Mouse (Mus musculus) large intestine, adult 2 months (tissue): ENCODE measurements around the gene Blnk. TPM values are rescaled to one million over a fixed set of nuclear protein-coding genes. Genes with fewer than 3 reads are reported as not detected.
A peak's percentile ranks its signal among the peaks of the same experiment; 100 is the strongest.

Experiments
- DNase-seq: peaks from one replicate; pipeline ENCODE4 v3.0.0-alpha.2; 2012; ENCODE audit warnings: low read depth, low spot score
- WGBS: fragments of 180-500 bp; shearing (Covaris S2); methylation state at CpG from one replicate; pipeline ENCODE4 v1.1.7; 2018; 5-methylcytosine and 5-hydroxymethylcytosine counted together
- polyA plus RNA-seq: library from polyadenylated mRNA; depleted of rRNA; stranded (reverse); fragments of >200 nt; gene quantifications from 2 replicates; pipeline ENCODE4 v1.2.3, GENCODE M21; 2012

The Blnk gene
- polyA plus RNA-seq, 1 experiment: 19.7 TPM

DNA sequence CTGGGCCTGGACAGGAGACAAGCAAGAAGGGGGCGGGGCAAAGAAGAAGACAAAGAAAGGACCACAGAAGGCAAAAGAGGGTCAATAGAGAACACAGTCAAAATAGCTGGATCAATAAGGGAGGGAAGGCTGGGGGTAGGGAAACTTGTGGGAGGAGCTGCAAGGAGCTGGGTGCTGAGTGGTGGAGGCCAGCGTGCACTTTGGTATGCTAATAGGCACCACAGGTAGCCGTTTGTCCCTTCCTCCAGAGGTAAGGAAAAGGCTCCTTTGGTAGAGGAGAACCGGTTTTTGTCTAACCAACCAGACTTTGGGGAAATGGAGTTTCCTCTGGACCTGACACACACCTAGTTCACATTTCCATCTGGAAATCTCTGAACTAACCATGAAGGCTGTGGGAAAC is 12.3 kb upstream of the Blnk start:
- WGBS: 26% methylated on average over 4 of the region's 4 CpGs

DNA sequence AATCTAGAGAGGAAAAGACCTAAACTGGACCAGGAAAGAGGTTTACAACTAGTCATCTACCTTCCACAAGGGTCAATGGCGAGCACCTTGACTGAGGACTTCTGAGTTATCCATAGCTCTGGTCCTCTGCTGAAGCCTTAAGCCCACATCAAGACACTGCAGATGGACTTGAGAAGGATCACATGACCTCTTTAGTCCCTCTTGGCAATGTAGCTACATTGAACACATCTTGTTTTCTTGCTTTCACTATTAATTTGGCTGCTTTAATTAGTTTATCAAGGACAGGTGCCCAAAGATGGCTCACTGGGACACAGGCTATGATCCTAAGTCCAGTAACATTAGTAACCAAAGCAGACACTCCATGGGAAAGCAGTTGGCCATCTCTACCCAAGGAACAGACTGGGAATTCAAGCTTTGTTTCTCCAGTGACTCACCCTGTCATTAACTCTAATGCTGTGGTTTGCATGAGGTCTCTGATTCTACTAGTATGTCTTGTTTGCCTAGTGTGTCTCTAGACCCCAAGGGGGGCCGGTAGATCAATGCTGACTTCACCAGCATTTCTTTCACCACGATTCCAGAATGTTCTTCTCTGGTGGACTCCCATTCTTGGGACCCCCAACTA is 9.5 kb upstream of the Blnk start:
- DNase-seq: no peak
- WGBS: 93% methylated on average over 3 of the region's 3 CpGs

More for the DNA sequence above, 12.3 kb upstream of the Blnk start:
- DNase-seq: no peak

DNA sequence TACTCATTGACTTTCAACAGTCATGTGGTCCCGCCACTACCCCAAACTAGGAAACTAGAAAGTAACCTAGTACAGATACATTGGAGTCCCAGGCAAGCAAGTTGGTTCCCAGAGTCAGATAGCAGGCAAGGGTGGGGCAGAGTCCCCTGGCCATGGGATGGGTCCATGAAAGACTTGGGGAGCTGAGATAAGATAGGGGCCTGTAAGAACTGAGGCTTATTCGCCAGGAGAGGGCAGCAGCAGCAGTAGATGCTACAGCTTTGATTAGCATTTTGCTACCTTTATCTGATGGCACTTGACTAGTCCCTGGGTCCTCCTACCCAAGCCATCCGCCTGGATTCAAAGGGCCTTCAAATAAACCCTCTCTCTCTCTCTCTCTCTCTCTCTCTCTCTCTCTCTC is 5.2 kb upstream of the Blnk start:
- no peak for DNase-seq
- WGBS: 52% methylated on average over 3 of the region's 3 CpGs

DNA sequence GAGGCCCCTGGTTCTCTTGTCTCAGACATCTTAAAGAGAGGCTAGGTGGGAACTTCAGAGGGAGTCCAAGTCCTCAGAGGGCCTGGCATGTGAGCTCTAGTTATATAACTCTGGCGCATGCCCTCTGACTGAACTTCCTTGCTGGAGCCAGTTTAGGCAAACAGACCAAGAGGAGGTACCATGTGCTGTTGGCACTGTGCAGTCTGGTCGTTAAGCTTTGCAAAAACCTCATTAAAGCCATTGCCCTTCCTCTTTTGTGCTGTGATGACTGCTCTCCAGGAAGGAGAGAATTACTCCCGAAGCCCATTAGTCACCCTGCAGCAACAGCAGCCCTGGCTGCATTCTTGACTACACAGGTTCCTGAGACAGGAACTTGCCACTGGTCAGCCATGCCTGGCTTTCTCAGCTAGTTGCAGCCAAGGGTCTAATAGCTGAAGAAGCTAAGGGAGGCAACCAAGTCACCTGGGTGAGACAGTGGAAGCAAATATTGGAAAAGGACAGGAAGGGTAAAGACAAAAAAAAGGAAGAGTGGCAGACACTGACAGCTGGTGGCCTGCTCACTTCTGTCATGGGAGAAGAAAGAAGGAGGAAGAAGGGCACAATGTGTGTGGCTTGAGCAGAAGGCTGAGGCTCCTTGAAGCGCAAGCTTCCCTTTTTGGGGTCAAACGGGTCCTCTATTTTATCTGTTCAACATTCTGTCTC is 4.3 kb upstream of the Blnk start:
- DNase-seq: peak; percentile 94
- 31% methylated on average over 5 of the region's 5 CpGs for WGBS

DNA sequence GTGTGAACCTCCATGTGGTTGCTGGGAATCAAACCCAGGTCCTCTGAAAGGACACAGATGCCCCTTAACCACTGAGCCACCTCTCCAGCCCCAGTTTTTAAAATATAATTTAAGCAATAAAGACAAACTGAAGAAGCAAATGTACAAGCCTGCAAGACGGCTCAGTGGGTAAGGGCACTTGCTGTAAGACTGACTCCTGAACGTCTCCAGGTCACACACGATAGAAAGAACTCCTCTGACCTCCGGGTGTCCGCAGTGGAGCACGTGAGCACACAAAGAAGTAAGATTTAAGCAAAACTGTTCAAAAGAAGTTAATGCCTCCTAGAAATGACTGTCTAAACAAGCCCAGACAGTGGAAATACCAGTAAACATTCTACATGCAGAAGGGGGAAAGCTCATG is 2.4 kb upstream of the Blnk start:
- 87% methylated on average over 6 of the region's 6 CpGs for WGBS
- no peak for DNase-seq

DNA sequence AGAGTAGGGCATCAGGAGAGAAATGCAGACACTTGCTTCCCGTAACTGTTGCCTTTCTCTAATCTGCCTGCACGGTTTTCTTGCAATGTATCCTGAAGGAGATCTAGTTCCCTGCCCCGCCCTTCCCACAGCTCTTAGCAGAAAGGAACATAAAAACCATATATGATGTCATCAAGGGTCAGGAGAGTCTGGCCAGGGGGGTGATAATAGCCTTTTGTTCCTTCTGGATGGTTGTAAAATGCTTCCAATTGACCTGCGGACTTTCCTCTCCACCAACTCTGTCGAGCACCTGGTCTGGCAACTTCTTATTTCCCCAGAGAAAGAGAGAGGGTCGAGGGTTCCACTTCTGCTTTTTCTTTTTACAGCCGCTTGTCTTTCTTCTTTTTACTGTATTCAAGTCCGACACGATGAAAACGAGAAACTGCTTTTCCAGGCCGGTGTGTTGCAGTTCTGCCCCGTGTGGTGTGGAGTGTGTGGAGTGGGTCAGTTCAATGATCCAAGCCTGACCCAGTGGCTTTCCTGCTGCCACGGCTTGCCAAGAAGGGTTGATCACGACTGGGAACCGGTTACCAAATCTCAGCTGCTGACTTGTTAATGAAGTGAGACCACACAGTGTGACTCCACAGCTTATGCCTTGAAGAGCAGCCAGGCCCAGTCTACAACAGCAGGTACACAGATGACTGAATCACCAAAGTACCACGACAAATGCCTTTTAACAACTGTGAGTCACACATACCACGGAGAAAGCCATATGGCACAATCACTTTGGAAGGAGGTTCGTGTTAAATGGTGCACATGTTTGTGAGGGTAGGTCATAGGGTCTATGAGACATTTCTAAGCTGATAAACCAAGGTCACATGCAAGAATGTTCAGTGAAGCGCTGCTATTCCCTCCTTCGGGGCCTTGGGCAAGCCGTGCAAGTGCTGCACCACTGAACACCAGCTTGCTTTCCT is 1.4 kb upstream of the Blnk start:
- no peak for DNase-seq
- 18% methylated on average over 21 of the region's 21 CpGs for WGBS

DNA sequence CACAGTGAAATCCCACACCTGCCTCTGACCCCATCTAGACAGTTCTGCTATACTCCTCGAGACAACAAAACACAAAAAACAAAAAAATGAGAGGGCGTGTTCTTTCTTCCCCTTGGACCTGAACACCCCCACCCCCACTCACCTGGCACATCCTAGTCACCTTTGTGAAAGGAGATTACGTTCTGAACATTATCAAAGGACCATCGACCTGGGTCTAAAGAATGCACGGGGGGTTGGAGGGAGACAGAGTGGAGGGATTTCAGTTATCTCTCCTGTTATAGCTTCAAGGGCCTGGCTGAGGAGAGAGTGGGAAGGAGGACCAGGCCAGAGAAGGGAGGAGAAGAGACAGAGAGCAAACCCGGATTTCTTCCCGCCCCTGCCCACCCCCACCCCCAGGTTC is 576 bp upstream of the Blnk start:
- WGBS: 25% methylated on average over 7 of the region's 7 CpGs
- DNase-seq: no peak

DNA sequence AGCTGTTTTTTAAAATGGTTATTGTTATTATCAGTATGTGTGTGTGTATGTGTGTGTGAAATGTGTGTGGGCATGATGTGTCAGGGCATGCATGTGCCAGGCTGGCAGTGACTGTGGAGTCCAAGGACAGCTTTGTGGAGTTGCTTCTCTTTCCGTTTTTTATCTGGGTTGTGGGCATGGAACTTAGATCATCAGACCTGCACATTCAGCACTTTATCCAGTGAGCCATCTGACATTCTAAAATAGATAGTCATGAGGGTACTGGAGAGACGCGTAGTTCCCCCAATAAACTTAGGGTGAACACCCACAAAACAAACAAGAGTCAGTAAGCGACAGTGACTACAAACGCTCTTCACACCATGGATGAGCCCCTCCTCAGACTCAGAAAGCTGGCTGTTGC is 979 bp downstream of the Blnk start:
- no peak for DNase-seq
- 18% methylated on average over 5 of the region's 5 CpGs for WGBS

DNA sequence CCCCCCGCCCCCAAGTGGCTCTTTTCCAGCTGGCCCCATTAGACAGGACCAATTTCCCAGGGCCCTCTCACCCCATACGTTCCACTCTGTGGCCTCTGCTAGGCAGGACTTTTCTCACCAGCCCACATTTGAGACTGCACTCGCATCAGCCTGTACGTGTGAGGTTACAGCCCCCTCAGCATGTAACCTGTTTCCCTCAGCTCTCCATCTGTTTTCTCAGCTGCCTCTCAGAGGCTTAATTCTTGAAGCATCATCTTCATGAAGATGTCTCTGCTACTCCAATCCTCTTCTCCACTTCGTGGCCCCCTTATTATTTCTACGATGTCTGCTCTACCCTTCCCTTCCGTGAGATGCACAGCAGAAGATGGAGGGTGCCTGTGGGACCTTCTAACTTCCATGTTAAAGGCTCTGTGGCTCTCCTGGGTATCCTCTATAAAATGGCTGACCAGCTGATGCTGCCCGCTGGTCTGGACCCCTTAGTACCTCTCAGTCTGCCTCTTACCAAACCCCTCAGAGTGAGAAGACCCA is 1.8 kb downstream of the Blnk start:
- no peak for DNase-seq
- WGBS: 22% methylated on average over 8 of the region's 8 CpGs

DNA sequence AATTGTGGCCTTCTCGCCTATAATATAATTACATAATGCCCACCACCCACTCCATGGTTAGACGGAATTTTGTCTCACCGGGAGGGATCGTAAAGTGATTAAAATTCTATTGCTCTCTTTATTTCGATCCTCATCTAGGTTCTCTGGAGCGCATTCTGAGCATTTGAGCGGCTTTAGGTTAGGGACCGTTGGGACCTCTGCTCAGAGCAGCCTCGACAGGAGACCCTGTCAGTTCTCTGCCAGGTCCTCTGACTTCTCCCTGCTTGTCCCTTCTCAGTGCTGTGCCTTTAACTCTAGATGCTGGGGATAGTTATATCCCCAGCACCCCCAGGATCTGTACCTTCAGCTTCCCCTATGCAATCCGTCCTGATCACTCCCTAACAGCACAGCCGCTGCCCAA is 2.2 kb downstream of the Blnk start:
- WGBS: 17% methylated on average over 11 of the region's 11 CpGs
- DNase-seq: no peak

DNA sequence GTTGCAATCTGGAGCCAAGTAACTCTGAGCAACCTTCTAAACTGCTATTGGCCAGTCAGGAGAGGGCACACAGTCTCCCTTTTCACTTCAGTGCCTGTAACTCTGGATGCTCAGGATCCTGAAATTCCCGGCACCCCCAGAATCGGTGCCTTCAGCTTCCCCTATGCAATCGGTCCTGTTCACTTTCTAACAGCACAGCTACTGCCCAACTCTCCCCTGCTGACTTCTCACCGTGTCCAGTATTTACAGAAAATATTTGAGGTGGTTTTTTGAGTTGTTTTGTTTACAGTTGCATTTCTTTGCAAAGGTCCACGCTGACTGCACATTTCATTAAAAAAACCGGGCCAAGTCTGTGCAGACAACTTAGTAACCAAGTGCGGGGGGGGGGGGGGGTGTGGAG is 2.7 kb downstream of the Blnk start:
- 22% methylated on average over 7 of the region's 7 CpGs for WGBS
- no peak for DNase-seq

DNA sequence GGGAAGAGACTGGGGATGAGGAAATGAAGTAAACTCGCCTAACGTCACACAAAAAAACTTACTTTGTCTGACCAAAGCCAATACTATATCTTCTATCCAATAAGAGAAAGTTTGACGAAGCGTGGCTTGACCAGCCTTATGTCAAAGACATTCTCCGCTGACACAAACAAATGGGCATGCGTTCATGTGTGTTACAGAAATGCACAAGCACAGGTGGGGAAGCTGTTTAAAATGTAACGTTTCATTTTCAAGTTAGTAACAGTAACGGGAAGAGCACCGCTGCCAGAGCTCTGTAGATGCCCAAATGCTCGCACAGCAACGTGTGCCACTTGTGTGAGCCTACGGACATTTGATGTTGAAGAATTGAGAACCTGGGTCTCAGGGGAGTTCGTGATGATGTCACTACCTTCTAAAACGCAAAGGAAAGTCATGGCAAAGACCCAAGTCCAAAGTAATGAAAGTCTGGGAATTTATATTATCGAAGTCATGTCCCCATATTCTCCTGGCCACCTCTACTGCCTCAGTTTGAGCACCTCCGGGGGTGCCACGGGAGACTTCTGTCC is 3.5 kb downstream of the Blnk start:
- WGBS: 70% methylated on average over 17 of the region's 17 CpGs
- no peak for DNase-seq

DNA sequence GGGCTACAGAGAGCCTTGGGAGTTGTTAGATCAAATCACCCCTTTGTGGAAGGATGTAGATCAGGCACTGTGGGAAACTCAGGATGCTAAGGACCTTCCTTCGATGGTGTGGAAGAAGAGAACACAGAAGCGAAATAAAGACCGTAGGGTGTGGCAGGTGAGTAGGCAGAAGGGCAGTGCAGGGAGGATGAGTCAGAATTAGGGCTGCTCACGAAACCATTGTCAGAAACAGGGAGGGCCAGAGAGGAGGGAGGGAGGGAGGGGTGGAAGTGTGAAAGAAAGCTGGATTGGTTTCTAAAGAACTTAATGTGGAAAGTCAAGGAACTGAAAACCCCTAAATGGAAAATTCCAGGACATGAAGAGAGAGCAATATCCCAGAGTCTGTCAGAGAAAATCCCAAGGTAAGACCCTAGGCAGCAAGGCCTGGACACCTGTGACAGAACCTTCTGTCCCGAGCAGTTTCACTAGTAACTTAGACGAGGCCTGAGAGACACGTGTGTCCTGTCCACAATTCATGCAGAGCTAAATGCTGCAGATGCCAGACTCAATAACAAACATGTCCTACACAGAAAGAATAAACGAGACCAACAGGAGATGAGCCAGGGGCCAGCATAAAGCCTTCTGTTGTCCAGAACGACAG is 4.3 kb downstream of the Blnk start:
- WGBS: 28% methylated on average over 9 of the region's 9 CpGs
- DNase-seq: no peak

DNA sequence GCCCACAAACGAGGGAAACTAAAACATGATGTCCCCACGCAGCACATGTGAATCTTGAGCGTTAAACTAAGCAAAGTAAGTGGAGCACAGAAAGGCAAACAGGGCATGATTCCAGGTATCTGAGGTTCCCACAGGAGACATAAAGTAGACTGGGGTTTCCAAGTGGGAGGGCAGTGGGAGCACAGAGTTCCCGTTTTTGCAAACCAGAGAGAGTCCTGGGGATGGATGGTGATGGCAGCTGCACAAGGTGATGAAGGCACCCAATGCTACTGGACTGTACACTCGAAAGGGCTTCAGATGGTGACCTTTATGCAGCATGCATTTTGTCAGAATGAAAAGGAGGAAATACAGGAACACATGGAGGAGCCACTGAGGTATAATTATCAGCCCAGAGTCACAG is 5.5 kb downstream of the Blnk start:
- WGBS: 60% methylated on average over 5 of the region's 5 CpGs
- no peak for DNase-seq

DNA sequence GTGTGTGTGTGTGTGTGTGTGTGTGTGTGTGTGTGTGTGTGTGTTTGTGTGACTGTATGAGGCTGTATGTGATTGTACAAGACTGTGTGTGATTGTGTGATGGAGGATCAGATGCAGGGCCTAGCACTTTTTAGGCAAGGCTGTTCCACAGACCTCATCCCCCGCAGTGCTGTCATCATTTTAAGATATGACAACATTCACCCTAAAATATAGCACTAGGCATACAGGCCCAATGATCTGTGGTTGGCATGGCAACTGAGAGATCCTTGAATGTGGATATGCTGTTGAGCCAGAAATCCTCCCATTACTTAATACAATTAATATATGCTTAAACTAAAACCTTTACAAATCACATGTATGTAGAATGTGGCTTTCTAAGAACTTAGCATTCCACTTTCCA is 9.8 kb downstream of the Blnk start:
- no peak for DNase-seq
- WGBS: 100% methylated on average over 1 of the region's 1 CpGs

DNA sequence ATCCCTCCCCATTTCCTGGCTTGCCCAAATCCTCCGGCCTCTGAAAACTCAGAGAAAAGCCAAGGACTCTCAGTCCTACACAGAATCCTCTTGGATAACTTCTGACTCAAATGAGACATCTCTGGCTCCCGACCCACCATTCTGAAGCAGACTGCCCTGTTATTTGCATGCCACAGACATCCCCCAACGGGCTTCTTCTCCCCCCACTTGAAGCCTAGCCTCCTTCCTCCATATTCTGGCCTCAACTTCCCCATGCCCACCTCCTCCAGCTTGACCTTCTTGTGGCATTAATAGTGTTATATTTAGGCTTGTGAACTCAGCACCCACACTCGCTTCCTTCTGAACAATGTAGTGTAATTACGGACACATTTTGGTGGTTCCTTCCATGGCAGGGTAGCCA is 13.7 kb downstream of the Blnk start:
- WGBS: 75% methylated on average over 5 of the region's 5 CpGs
- DNase-seq: no peak

DNA sequence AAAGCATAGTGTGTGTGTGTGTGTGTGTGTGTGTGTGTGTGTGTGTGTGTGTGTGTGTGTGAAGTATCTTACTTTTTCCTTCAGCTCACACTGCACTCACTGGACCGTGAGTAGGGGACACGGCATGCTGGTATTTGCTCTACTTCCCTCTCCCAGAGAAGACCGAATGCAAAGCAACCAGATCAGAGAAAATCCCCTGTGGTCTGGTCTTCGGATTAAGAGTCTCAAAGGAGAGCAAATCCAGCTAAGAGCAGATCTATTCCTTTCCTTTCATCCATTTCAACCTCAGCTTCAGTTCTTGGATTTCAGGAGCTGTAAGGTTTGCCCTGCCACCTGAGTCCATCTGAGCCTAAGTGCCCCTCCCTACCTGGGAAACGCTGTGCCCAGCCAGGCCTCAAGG is 16.3 kb downstream of the Blnk start:
- 59% methylated on average over 5 of the region's 5 CpGs for WGBS
- no peak for DNase-seq

DNA sequence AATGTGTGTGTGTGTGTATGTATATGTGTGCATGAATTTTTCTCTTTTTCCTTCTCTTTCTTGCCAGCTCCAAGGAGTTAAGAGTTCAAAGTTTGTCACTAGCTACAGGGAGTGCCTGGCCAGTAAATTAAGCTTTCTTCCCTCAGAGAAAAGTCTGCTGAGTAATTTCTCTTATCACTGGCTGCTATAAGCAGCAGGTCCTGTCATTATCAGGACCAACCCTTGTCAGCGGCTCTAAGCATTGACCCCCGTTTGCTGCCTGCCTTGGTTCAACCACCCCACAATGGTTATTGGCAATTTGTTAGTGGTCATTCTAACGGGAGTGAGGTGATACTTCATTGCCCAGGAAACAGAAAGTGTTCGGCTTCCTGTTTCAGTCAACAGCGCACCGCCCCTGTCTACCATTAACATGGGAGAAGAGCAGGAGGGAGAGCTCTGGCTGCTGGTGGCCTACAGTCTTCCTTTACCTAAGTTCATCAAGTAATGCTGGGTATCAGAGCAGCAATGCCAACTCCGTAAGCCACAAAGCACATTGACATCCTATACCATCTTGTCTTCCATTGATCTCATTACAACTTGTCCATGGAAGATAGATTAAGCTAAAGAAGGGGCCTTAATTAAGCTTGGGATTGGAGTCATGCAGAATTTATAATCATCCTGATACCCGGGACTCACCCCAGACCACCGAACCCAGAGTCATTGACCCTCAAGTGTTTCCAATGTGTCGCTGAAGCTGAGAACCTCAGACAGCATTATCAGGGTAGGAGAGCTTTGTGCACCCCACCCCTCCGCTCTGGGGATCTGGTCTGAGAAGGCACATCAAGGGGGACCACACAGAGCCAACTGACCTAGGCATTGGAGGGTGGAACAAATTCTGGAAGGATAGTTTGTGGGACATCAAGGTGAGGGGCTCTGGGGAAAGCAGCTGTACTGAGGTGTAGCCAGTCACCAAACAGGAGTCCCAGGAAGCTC is 17.1 kb downstream of the Blnk start:
- WGBS: 64% methylated on average over 11 of the region's 11 CpGs
- no peak for DNase-seq
